Mouse (Mus musculus): ENCODE measurements around the gene Gm20696. TPM values are rescaled to one million over a fixed set of nuclear protein-coding genes. Genes with fewer than 3 reads are reported as not detected.

The Gm20696 gene
- total and polyA plus RNA-seq, 3 experiments, result 0.59 TPM; not detected in 2

- dilution Hi-C loops (cut with MboI; ENCODE audit: extremely low pct_ligation_motif_present, extremely low pct_unique_long_range_greater_than_20kb, low sequenced_read_pairs), result no loop called here
- H3K27ac ChIP-seq (ENCODE audit: insufficient read depth, low read depth), result no peak overlapping the region
Observed at GRCm38 (mm10) chr6:99305751-99306150, 360.8 kb downstream of the Gm20696 start.

GRCm38 (mm10) chr6:99305236-99305635 is 361.4 kb downstream of the Gm20696 start:
- Histone ChIP-seq H3K36me3 (replicated peaks in 1 of 2; ENCODE audit: control insufficient read depth in 1 of 2, insufficient read depth in 1 of 2, low read length in 1 of 2) (peaks cover 0 to 17% of the 10 kb centered on the region in 2 experiments), H3K9me3 (replicated peaks; ENCODE audit: low read length) (peaks cover 3% of the 10 kb centered on the region), H3K9ac (ENCODE audit: insufficient read depth, low read depth) (no peak overlapping the region), H3K4me2 (ENCODE audit: insufficient read depth, low read depth, poor library complexity, severe bottlenecking) (no peak overlapping the region), H3K27ac (ENCODE audit: insufficient read depth, low read depth) (no peak overlapping the region), H3K27me3 (replicated peaks) (no peaks in the 10 kb centered on the region), H3K79me2 (replicated peaks; ENCODE audit: control insufficient read depth, extremely low read depth, insufficient read depth, poor library complexity, severe bottlenecking) (no peaks in the 10 kb centered on the region), H3K4me3 (replicated peaks in 1 of 3; ENCODE audit: low read depth in 2 of 3, low read length in 2 of 3, poor library complexity in 1 of 3) (no peak overlapping the region), H3K4me1 (ENCODE audit: control insufficient read depth in 1 of 2, insufficient read depth in 2 of 2) (peaks cover 11 to 38% of the 10 kb centered on the region in 2 experiments)
- in situ Hi-C loops (cut with MboI; ENCODE audit: low pct_ligation_motif_present, low pct_unique_long_range_greater_than_20kb, low sequenced_read_pairs) (no loop called here), dilution Hi-C loops (cut with MboI; ENCODE audit: extremely low pct_ligation_motif_present, extremely low pct_unique_long_range_greater_than_20kb, low sequenced_read_pairs) (no loop called here)
- no peak for TF ChIP-seq GABPA (IDR thresholded peaks at IDR 0.05; ENCODE audit: insufficient replicate concordance, low read depth, low read length)
- TF ChIP-seq SMC3 (IDR thresholded peaks at IDR 0.05; ENCODE audit: low read depth, low read length), result peak; percentile 30
- peak in 1 of 2 experiments; percentile 15; a peak in 1 of 4 replicates for TF ChIP-seq CTCF (conservative IDR thresholded peaks at IDR 0.05 in 1 of 2, IDR thresholded peaks at IDR 0.05 in 1 of 2; ENCODE audit: low read depth in 2 of 2, low read length in 2 of 2)
- TF ChIP-seq RAD21 (IDR thresholded peaks at IDR 0.05; ENCODE audit: low read depth, low read length), result no peak; the same call in 1 of the 2 replicates
- TF ChIP-seq ELF1 (IDR thresholded peaks at IDR 0.05; ENCODE audit: low read depth, low read length), result no peak
- DNase-seq (ENCODE audit: extremely low read depth), result no peak

More at GRCm38 (mm10) chr6:99305751-99306150, 360.8 kb downstream of the Gm20696 start:
- Histone ChIP-seq H3K9ac (ENCODE audit: insufficient read depth, low read depth) (no peak overlapping the region), H3K4me3 (replicated peaks in 1 of 3; ENCODE audit: low read depth in 2 of 3, low read length in 2 of 3, poor library complexity in 1 of 3) (no peak overlapping the region), H3K79me2 (replicated peaks; ENCODE audit: control insufficient read depth, extremely low read depth, insufficient read depth, poor library complexity, severe bottlenecking) (no peaks in the 10 kb centered on the region), H3K36me3 (replicated peaks in 1 of 2; ENCODE audit: control insufficient read depth in 1 of 2, insufficient read depth in 1 of 2, low read length in 1 of 2) (peaks cover 0 to 17% of the 10 kb centered on the region in 2 experiments), H3K9me3 (replicated peaks; ENCODE audit: low read length) (peaks cover 3% of the 10 kb centered on the region), H3K4me2 (ENCODE audit: insufficient read depth, low read depth, poor library complexity, severe bottlenecking) (no peak overlapping the region), H3K4me1 (ENCODE audit: control insufficient read depth in 1 of 2, insufficient read depth in 2 of 2) (peaks cover 9 to 33% of the 10 kb centered on the region in 2 experiments), H3K27me3 (replicated peaks) (no peaks in the 10 kb centered on the region)
- no peak for DNase-seq (ENCODE audit: extremely low read depth)
- in situ Hi-C loops (cut with MboI; ENCODE audit: low pct_ligation_motif_present, low pct_unique_long_range_greater_than_20kb, low sequenced_read_pairs), result no loop called here
- no peak for TF ChIP-seq RCOR1 (conservative IDR thresholded peaks at IDR 0.05; ENCODE audit: low read depth, low read length)

- H3K27me3 ChIP-seq (replicated peaks), result no peaks in the 10 kb centered on the region
- H3K4me1 ChIP-seq (ENCODE audit: control insufficient read depth in 1 of 2, insufficient read depth in 2 of 2), result peaks cover 13 to 41% of the 10 kb centered on the region in 2 experiments
- H3K4me2 ChIP-seq (ENCODE audit: insufficient read depth, low read depth, poor library complexity, severe bottlenecking), result no peak overlapping the region
- no peak overlapping the region for H3K4me3 ChIP-seq (replicated peaks in 1 of 3; ENCODE audit: low read depth in 2 of 3, low read length in 2 of 3, poor library complexity in 1 of 3)
- dilution Hi-C loops (cut with MboI; ENCODE audit: extremely low pct_ligation_motif_present, extremely low pct_unique_long_range_greater_than_20kb, low sequenced_read_pairs) (no loop called here), in situ Hi-C loops (cut with MboI; ENCODE audit: low pct_ligation_motif_present, low pct_unique_long_range_greater_than_20kb, low sequenced_read_pairs) (no loop called here)
- no peak for DNase-seq (ENCODE audit: extremely low read depth)
- H3K9ac ChIP-seq (ENCODE audit: insufficient read depth, low read depth), result no peak overlapping the region
- H3K27ac ChIP-seq (ENCODE audit: insufficient read depth, low read depth), result no peak overlapping the region
- no peak for TF ChIP-seq IRF4 (IDR thresholded peaks at IDR 0.05; ENCODE audit: low read depth, low read length)
- TF ChIP-seq HCFC1 (IDR thresholded peaks at IDR 0.05; ENCODE audit: low read depth, low read length), result no peak
- no peak for TF ChIP-seq ZC3H11A (IDR thresholded peaks at IDR 0.05; ENCODE audit: low read depth, low read length)
- no peak for TF ChIP-seq CHD1 (IDR thresholded peaks at IDR 0.05; ENCODE audit: low read depth, low read length)
- no peak for TF ChIP-seq NRF1 (IDR thresholded peaks at IDR 0.05; ENCODE audit: low read depth, low read length)
- no peak for TF ChIP-seq MYC (IDR thresholded peaks at IDR 0.05; ENCODE audit: low read depth, low read length)
- TF ChIP-seq TBP (conservative IDR thresholded peaks at IDR 0.05; ENCODE audit: low read depth, low read length), result no peak
- TF ChIP-seq KAT2A (IDR thresholded peaks at IDR 0.05; ENCODE audit: insufficient replicate concordance, low read length), result no peak
- no peak for TF ChIP-seq NELFE (IDR thresholded peaks at IDR 0.05; ENCODE audit: low read depth, low read length)
- no peak for TF ChIP-seq ELF1 (IDR thresholded peaks at IDR 0.05; ENCODE audit: low read depth, low read length)
- TF ChIP-seq ZNF384 (IDR thresholded peaks at IDR 0.05; ENCODE audit: low read depth, low read length), result no peak
- TF ChIP-seq PAX5 (IDR thresholded peaks at IDR 0.05; ENCODE audit: low read length), result no peak
- TF ChIP-seq MAFK (IDR thresholded peaks at IDR 0.05; ENCODE audit: insufficient replicate concordance, low read length), result no peak
- peaks cover 0 to 19% of the 10 kb centered on the region in 2 experiments for H3K36me3 ChIP-seq (replicated peaks in 1 of 2; ENCODE audit: control insufficient read depth in 1 of 2, insufficient read depth in 1 of 2, low read length in 1 of 2)
- no peaks in the 10 kb centered on the region for H3K79me2 ChIP-seq (replicated peaks; ENCODE audit: control insufficient read depth, extremely low read depth, insufficient read depth, poor library complexity, severe bottlenecking)
- H3K9me3 ChIP-seq (replicated peaks; ENCODE audit: low read length), result peaks cover 3% of the 10 kb centered on the region
Observed at GRCm38 (mm10) chr6:99302662-99303435, 363.7 kb downstream of the Gm20696 start.
